Mouse (Mus musculus): ENCODE data around the gene Prps1. TPM values are rescaled to one million over a fixed set of nuclear protein-coding genes. Genes with fewer than 3 reads are reported as not detected.
A peak's percentile ranks its signal among the peaks of the same experiment; 100 is the strongest.

The Prps1 gene
- polyA plus RNA-seq (2015; fragmentation: Nextera tagmentation; extraction: Ambion mirVana), result 37.7 and 42.7 TPM in 2 replicates

- peak; percentile 91 for ATAC-seq (ENCODE audit: insufficient number of reproducible peaks, low FRiP score, low TSS enrichment, low read depth)
- Histone ChIP-seq H3K36me3 (no peaks in the 10 kb centered on the region), H3K4me1 (no peaks in the 10 kb centered on the region), H3K9me3 (replicated peaks) (no peaks in the 10 kb centered on the region), H3K4me3 (replicated peaks) (peak within 1 kb of the TSS; percentile 56), H3K4me2 (replicated peaks) (peak within 1 kb of the TSS; percentile 52), H3K27me3 (no peaks in the 10 kb centered on the region), H3K27ac (replicated peaks) (no peak within 1 kb of the TSS), H3K9ac (0 out of 2 replicates have a peak within 1 kb of the TSS, but pooled peaks have one; percentile 6)
- WGBS, result 20% methylated on average over 26 of the region's 26 CpGs
Observed at GRCm38 (mm10) chrX:140456279-140456731, at the start of gene Prps1. Gene Prps1, plus strand, starts transcription at chrX:140456613.

- Histone ChIP-seq H3K36me3 (no peaks in the 10 kb centered on the region), H3K4me2 (replicated peaks) (no peak overlapping the region), H3K27me3 (0 out of 2 replicates have a peak, but pooled peaks cover 3% of the 10 kb centered on the region), H3K9me3 (replicated peaks) (no peaks in the 10 kb centered on the region), H3K4me1 (no peaks in the 10 kb centered on the region), H3K4me3 (replicated peaks) (no peak overlapping the region), H3K9ac (no peak overlapping the region), H3K27ac (replicated peaks) (no peak overlapping the region)
- ATAC-seq (ENCODE audit: insufficient number of reproducible peaks, low FRiP score, low TSS enrichment, low read depth), result no peak
- WGBS, result 75% methylated on average over 5 of the region's 5 CpGs
Observed at GRCm38 (mm10) chrX:140407593-140407992, 48.8 kb upstream of the Prps1 start.

DNA sequence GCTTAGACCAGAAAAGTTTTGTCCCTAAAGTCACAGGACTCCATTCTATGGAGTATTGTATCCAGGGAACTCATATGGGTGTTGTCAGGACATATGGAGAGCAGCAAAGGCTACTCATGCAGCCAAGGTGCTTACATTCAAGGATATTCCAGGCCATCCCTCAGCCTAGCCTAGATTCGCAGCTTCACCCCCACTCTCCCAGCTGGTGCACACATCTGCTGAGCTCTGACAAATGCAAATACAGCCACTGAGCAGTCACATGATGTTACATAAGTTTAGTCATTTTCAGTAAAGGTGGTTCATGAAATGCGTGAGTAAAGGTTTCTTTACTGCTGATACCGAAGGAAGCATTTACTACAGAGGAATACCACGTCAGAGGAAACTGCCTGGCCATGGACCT is 37.9 kb upstream of the Prps1 start:
- no peak overlapping the region for H3K4me2 ChIP-seq (replicated peaks)
- no peaks in the 10 kb centered on the region for H3K9me3 ChIP-seq (replicated peaks)
- H3K27ac ChIP-seq (replicated peaks), result no peak overlapping the region
- no peak overlapping the region for H3K4me3 ChIP-seq (replicated peaks)
- 83% methylated on average over 4 of the region's 4 CpGs for WGBS
- no peak for ATAC-seq (ENCODE audit: insufficient number of reproducible peaks, low FRiP score, low TSS enrichment, low read depth)
- H3K36me3 ChIP-seq, result no peaks in the 10 kb centered on the region
- no peaks in the 10 kb centered on the region for H3K4me1 ChIP-seq
- H3K27me3 ChIP-seq, result no peaks in the 10 kb centered on the region
- H3K9ac ChIP-seq, result no peak overlapping the region

DNA sequence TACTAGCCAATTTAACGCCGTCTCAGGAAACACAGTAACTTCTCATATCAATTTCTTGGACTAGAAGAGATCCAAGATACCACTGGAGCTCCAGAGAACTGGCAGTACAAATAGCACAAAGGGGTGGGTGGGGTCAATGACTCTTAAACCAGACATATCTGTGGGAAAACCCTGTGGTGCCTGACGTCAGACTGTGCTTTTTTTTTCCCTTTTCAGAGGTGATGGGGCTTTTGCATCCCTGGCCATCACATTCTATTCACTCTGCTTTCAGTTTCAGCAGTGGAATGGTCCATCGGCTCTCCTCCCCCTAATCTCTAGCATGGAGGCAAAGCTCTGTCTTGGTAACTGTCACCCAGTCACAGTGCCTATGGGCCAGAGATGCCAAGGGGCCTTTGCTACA is 29.3 kb upstream of the Prps1 start:
- no peak for ATAC-seq (ENCODE audit: insufficient number of reproducible peaks, low FRiP score, low TSS enrichment, low read depth)
- H3K4me3 ChIP-seq (replicated peaks), result no peak overlapping the region
- no peak overlapping the region for H3K27ac ChIP-seq (replicated peaks)
- WGBS, result 75% methylated on average over 4 of the region's 4 CpGs
- H3K9ac ChIP-seq, result no peak overlapping the region
- no peaks in the 10 kb centered on the region for H3K9me3 ChIP-seq (replicated peaks)
- no peak overlapping the region for H3K4me2 ChIP-seq (replicated peaks)
- no peaks in the 10 kb centered on the region for H3K36me3 ChIP-seq
- 0 out of 2 replicates have a peak, but pooled peaks cover 5% of the 10 kb centered on the region for H3K27me3 ChIP-seq
- H3K4me1 ChIP-seq, result no peaks in the 10 kb centered on the region

GRCm38 (mm10) chrX:140428252-140428651 is 28.2 kb upstream of the Prps1 start:
- no peak for ATAC-seq (ENCODE audit: insufficient number of reproducible peaks, low FRiP score, low TSS enrichment, low read depth)
- Histone ChIP-seq H3K4me3 (replicated peaks) (no peak overlapping the region), H3K4me1 (no peaks in the 10 kb centered on the region), H3K9me3 (replicated peaks) (no peaks in the 10 kb centered on the region), H3K27ac (replicated peaks) (no peak overlapping the region), H3K4me2 (replicated peaks) (no peak overlapping the region), H3K36me3 (no peaks in the 10 kb centered on the region), H3K9ac (no peak overlapping the region), H3K27me3 (peaks cover 9% of the 10 kb centered on the region; the same call in 1 of the 2 replicates)
- WGBS, result 72% methylated on average over 7 of the region's 8 CpGs

DNA sequence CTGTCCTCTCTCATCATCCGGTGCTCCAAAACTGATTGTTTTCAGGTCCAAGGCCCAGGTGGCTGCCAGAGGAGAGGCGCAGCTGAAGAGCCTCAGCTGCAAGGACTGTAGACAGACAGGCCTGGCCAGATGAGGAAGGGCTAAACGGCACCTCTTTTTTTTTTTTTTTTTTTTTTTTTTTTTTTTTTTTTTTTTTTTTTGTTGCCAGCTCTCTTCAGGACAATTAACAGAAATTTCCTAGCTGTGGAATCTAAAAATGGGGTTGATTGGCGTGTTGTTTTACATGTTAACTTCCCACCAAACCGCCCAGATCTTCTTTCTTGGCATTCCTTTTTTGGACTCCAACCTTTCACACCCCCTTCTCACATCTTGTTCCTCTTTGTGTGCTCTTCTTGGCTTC is 26.4 kb upstream of the Prps1 start:
- H3K4me2 ChIP-seq (replicated peaks), result no peak overlapping the region
- no peak overlapping the region for H3K9ac ChIP-seq
- H3K9me3 ChIP-seq (replicated peaks), result no peaks in the 10 kb centered on the region
- H3K4me1 ChIP-seq, result no peaks in the 10 kb centered on the region
- H3K27me3 ChIP-seq, result peaks cover 11% of the 10 kb centered on the region; the same call in 1 of the 2 replicates
- no peak for ATAC-seq (ENCODE audit: insufficient number of reproducible peaks, low FRiP score, low TSS enrichment, low read depth)
- H3K4me3 ChIP-seq (replicated peaks), result no peak overlapping the region
- WGBS, result 75% methylated on average over 5 of the region's 5 CpGs
- H3K36me3 ChIP-seq, result no peaks in the 10 kb centered on the region
- H3K27ac ChIP-seq (replicated peaks), result no peak overlapping the region

DNA sequence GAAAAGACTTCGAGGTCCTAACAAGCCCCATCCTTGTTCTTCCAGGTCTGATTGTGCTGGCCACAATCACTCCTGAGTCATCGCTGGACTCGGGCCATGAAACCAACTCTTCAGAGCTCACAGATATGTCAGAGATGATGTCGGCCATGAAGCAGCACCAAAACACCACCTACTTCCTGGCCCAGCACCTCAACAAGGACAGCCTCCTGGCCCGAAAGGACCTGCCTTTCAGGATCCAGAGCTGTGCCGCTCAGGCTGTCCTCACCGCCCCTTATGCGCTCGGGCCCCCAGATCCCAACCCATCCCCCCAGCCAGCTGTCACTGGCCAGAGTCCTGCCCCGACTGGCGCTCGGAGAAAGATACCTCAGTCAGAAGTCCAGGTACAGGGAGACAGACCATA is 25.9 kb upstream of the Prps1 start:
- Histone ChIP-seq H3K27ac (replicated peaks) (no peak overlapping the region), H3K9ac (no peak overlapping the region), H3K36me3 (no peaks in the 10 kb centered on the region), H3K9me3 (replicated peaks) (no peaks in the 10 kb centered on the region), H3K27me3 (peaks cover 11% of the 10 kb centered on the region; the same call in 1 of the 2 replicates), H3K4me2 (replicated peaks) (no peak overlapping the region), H3K4me1 (no peaks in the 10 kb centered on the region), H3K4me3 (replicated peaks) (no peak overlapping the region)
- no peak for ATAC-seq (ENCODE audit: insufficient number of reproducible peaks, low FRiP score, low TSS enrichment, low read depth)
- 85% methylated on average over 12 of the region's 12 CpGs for WGBS

GRCm38 (mm10) chrX:140431981-140432380 is 24.4 kb upstream of the Prps1 start:
- no peaks in the 10 kb centered on the region for H3K36me3 ChIP-seq
- peaks cover 11% of the 10 kb centered on the region; the same call in 1 of the 2 replicates for H3K27me3 ChIP-seq
- no peak overlapping the region for H3K27ac ChIP-seq (replicated peaks)
- H3K9ac ChIP-seq, result no peak overlapping the region
- WGBS, result 89% methylated on average over 15 of the region's 15 CpGs
- H3K4me3 ChIP-seq (replicated peaks), result no peak overlapping the region
- H3K9me3 ChIP-seq (replicated peaks), result no peaks in the 10 kb centered on the region
- H3K4me2 ChIP-seq (replicated peaks), result no peak overlapping the region
- no peaks in the 10 kb centered on the region for H3K4me1 ChIP-seq
- no peak for ATAC-seq (ENCODE audit: insufficient number of reproducible peaks, low FRiP score, low TSS enrichment, low read depth)

- Histone ChIP-seq H3K36me3 (no peaks in the 10 kb centered on the region), H3K4me1 (no peaks in the 10 kb centered on the region), H3K4me3 (replicated peaks) (no peak overlapping the region), H3K27me3 (peaks cover 11% of the 10 kb centered on the region; the same call in 1 of the 2 replicates), H3K9ac (no peak overlapping the region), H3K9me3 (replicated peaks) (no peaks in the 10 kb centered on the region), H3K4me2 (replicated peaks) (no peak overlapping the region), H3K27ac (replicated peaks) (no peak overlapping the region)
- no peak for ATAC-seq (ENCODE audit: insufficient number of reproducible peaks, low FRiP score, low TSS enrichment, low read depth)
- 88% methylated on average over 11 of the region's 11 CpGs for WGBS
Observed at GRCm38 (mm10) chrX:140432786-140433185, 23.6 kb upstream of the Prps1 start.

DNA sequence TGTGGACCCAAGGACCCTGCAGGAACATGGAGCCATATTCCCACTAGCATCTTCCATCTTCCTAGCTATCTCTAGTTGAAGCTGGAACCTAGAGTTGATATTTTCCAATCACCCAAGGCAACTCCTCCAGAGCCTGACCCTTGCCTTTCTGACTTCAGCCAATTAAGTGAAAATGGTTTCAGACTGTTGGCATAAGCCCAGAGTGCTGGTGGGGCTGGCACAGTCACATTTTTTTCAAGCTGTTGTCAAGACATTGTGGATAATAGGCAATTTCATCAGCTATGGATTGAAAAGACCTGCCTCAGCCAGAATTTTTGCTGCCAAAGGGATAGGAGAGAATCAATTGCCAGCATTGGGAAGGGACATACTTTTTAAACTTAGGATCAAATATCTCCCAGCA is 18.5 kb upstream of the Prps1 start:
- Histone ChIP-seq H3K4me3 (replicated peaks) (no peak overlapping the region), H3K27me3 (peaks cover 4% of the 10 kb centered on the region; the same call in 1 of the 2 replicates), H3K36me3 (no peaks in the 10 kb centered on the region), H3K9ac (no peak overlapping the region), H3K9me3 (replicated peaks) (no peaks in the 10 kb centered on the region), H3K4me1 (no peaks in the 10 kb centered on the region), H3K4me2 (replicated peaks) (no peak overlapping the region), H3K27ac (replicated peaks) (no peak overlapping the region)
- ATAC-seq (ENCODE audit: insufficient number of reproducible peaks, low FRiP score, low TSS enrichment, low read depth), result no peak

DNA sequence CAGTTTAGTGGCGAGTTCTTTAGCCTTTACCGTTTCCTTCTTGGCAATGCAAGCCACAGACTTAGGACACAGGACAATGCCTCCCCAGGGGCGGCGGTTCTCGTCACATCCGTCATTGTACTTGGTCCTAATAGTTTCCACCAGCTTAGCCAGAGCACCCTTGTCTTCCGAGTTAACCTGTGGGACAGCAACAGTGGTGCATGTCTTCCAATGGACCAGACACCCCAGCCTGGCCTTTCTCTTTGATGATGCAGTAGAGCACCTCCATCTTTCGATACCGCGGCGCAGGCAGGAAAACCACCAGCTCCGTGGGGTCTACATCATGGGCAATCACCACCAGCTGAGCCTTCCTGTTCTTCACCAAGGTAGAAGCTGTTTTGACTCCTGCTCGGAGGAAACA is 10.9 kb upstream of the Prps1 start:
- no peak for ATAC-seq (ENCODE audit: insufficient number of reproducible peaks, low FRiP score, low TSS enrichment, low read depth)
- Histone ChIP-seq H3K9me3 (replicated peaks) (no peaks in the 10 kb centered on the region), H3K27ac (replicated peaks) (no peak overlapping the region), H3K9ac (no peak overlapping the region), H3K4me3 (replicated peaks) (no peak overlapping the region), H3K4me1 (no peaks in the 10 kb centered on the region), H3K27me3 (no peaks in the 10 kb centered on the region), H3K4me2 (replicated peaks) (no peak overlapping the region), H3K36me3 (no peaks in the 10 kb centered on the region)
- 75% methylated on average over 13 of the region's 13 CpGs for WGBS

DNA sequence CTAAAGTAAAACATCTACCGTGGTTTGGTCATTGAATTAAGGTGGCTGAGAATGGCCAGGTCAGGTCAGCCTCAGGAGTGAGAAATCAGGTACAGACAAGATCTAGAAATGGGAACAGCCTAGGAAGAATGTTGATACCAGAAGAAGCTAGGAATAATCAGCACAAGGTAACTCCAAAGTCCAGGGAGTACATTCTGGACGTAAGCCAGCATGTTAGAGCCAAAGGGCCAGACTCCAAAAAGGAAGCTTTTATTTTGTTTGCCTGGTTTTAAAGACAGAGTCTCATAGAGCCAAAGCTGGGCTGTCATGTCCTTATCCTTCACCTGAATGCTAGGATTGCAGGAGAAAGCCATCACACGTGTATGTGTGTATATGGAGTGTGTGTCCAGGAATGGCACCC is 6.3 kb upstream of the Prps1 start:
- H3K9me3 ChIP-seq (replicated peaks), result no peaks in the 10 kb centered on the region
- no peaks in the 10 kb centered on the region for H3K27me3 ChIP-seq
- no peak overlapping the region for H3K4me3 ChIP-seq (replicated peaks)
- WGBS, result 63% methylated on average over 3 of the region's 3 CpGs
- ATAC-seq (ENCODE audit: insufficient number of reproducible peaks, low FRiP score, low TSS enrichment, low read depth), result no peak
- no peak overlapping the region for H3K4me2 ChIP-seq (replicated peaks)
- H3K27ac ChIP-seq (replicated peaks), result no peak overlapping the region
- no peak overlapping the region for H3K9ac ChIP-seq
- no peaks in the 10 kb centered on the region for H3K4me1 ChIP-seq
- H3K36me3 ChIP-seq, result no peaks in the 10 kb centered on the region
